Comparison of ENCODE assay signal across 7 mouse cellular contexts in the genomic region with DNA sequence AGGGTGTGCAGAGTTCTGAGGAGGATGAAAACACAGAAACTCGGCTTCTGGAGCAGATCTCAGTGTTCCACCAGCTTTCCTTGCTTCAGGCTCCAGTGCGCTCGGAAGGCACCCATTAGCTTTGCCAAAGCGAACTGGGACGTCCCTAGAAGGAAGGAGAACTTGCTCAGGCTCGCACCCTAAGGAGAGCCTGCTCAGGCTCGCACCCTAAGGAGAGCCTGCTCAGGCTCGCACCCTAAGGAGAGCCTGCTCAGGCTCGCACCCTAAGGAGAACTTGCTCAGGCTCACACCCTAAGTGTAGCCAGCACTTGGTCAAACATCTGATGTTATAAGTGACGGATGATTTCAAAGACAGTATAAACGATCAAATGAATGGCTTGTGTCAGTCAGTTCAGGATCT.
DNase-seq lines count a peak whose midpoint lies in the region; ATAC-seq lines count a peak whose summit lies in the region.
"Not testable (repeated sequence)": the region's sequence is repeated elsewhere in the genome, so short reads cannot be mapped to it uniquely, and the experiment has no call there.

No protein-coding gene starts in this region.

- H3K4me3 ChIP-seq in intestine, embryonic 15.5 days (replicated peaks); lung, embryonic 15.5 days; stomach, embryonic 16.5 days (replicated peaks; ENCODE audit: low read length): not testable (repeated sequence)

- H3K4me2 ChIP-seq in intestine, embryonic 15.5 days (replicated peaks); lung, embryonic 15.5 days; stomach, embryonic 16.5 days (ENCODE audit: low read depth, low read length): not testable (repeated sequence)

- WGBS in intestine, embryonic 15.5 days: 78% methylated on average over 11 of the region's 11 CpGs
- 73% methylated on average over 11 of the region's 11 CpGs for WGBS in lung, embryonic 15.5 days
- 66% methylated on average over 11 of the region's 11 CpGs for WGBS in stomach, embryonic 16.5 days

- H3K4me1 ChIP-seq in intestine, embryonic 15.5 days (replicated peaks); lung, embryonic 15.5 days; stomach, embryonic 16.5 days (ENCODE audit: control insufficient read depth, insufficient read depth, low read length): not testable (repeated sequence)

- H3K27ac ChIP-seq in intestine, embryonic 15.5 days; lung, embryonic 15.5 days; stomach, embryonic 16.5 days (ENCODE audit: low read length): not testable (repeated sequence)

- H3K36me3 ChIP-seq in intestine, embryonic 15.5 days; lung, embryonic 15.5 days; stomach, embryonic 16.5 days (ENCODE audit: control insufficient read depth, insufficient read depth, low read length): not testable (repeated sequence)

- H3K9ac ChIP-seq in intestine, embryonic 15.5 days; lung, embryonic 15.5 days; stomach, embryonic 16.5 days (ENCODE audit: low read length): not testable (repeated sequence)

- not testable (repeated sequence) for H3K9me3 ChIP-seq in intestine, embryonic 15.5 days; lung, embryonic 15.5 days; stomach, embryonic 16.5 days (replicated peaks; ENCODE audit: control insufficient read depth, low read length)

- DNase-seq in adrenal gland, postnatal 25 days: peak; percentile 3
- peak; percentile 29 for DNase-seq in kidney, postnatal 14 days
- DNase-seq in lung, postnatal 4 days: peak; percentile 29 to 43

- H3K27me3 ChIP-seq in intestine, embryonic 15.5 days (replicated peaks); lung, embryonic 15.5 days; stomach, embryonic 16.5 days (ENCODE audit: control insufficient read depth, insufficient read depth, low read length): not testable (repeated sequence)

- ATAC-seq in granulocyte monocyte progenitor cell, adult 5-6 weeks (replicated peaks; ENCODE audit: poor library complexity, severe bottlenecking): peak; percentile 63
- peak; percentile 71 for ATAC-seq in intestine, embryonic 15.5 days
- peak; percentile 39; the same call in 1 of the 2 replicates for ATAC-seq in lung, embryonic 15.5 days (ENCODE audit: borderline replicate concordance, extremely low read depth, low FRiP score, low TSS enrichment)
- 0 out of 2 replicates have a peak, but pooled peaks have one; percentile 47 for ATAC-seq in stomach, embryonic 16.5 days (ENCODE audit: insufficient read depth, low FRiP score)
